Mouse (Mus musculus) olfactory bulb, adult 2 months (tissue): ENCODE measurements around the gene Ccnl1.
A peak's percentile ranks its signal among the peaks of the same experiment; 100 is the strongest.

Experiments used
- CTCF ChIP-seq: fragments of 200-500 bp; IDR thresholded peaks from 2 replicates; pipeline ENCODE4 v1.5.1; 2012; ENCODE audit warnings: low read depth, mild to moderate bottlenecking, low read length, moderate library complexity; ENCODE audit not compliant: insufficient read depth
- POLR2A ChIP-seq: fragments of 200-500 bp; IDR thresholded peaks from 2 replicates; pipeline ENCODE4 v1.6.1; 2012; ENCODE audit warnings: mild to moderate bottlenecking, low read depth, low read length, moderate library complexity; ENCODE audit not compliant: insufficient read depth

GRCm38 (mm10) chr3:65929821-65930633, 28.0 kb downstream of the Ccnl1 start:
- TF ChIP-seq CTCF (no peak), POLR2A (0 out of 2 replicates have a peak, but pooled peaks have one; percentile 4)
